Mouse (Mus musculus) lung, adult 18-20 months (tissue): ENCODE data around the gene Ptges3l.
A peak's percentile ranks its signal among the peaks of the same experiment; 100 is the strongest.
"Not testable (repeated sequence)": the region's sequence is repeated elsewhere in the genome, so short reads cannot be mapped to it uniquely, and the experiment has no call there.

Experiments
- DNase-seq, 2 experiments: peaks; one replicate each; pipeline ENCODE4 v3.0.0; 2022; ENCODE audit warnings: mixed read lengths in 2 of 2

Gene Ptges3l

GRCm38 (mm10) chr11:101455627-101456026 lies 30.5 kb upstream of the Ptges3l start:
- DNase-seq, result no peak

DNA sequence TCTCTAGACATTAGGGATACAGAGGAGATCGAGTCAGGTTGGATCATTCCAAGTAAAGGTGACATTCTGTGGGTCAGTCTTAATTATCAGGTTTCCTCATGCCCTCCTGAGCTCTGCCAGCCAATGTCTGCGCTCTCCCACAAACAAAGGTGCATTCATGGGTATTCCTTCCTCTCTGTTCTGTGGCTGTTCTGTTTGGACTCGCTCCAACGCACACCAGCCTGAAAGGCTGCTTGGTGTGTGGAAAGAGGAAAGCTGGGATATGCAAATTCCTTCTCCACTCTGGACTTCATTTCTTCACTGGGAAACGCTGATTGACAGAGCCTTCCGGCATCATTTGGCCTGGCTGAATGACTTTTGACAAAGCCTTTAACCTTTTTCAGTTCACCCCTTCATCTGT lies 29.6 kb upstream of the Ptges3l start:
- DNase-seq, result no peak

GRCm38 (mm10) chr11:101452093-101452774 lies 27.1 kb upstream of the Ptges3l start:
- DNase-seq, result no peak

DNA sequence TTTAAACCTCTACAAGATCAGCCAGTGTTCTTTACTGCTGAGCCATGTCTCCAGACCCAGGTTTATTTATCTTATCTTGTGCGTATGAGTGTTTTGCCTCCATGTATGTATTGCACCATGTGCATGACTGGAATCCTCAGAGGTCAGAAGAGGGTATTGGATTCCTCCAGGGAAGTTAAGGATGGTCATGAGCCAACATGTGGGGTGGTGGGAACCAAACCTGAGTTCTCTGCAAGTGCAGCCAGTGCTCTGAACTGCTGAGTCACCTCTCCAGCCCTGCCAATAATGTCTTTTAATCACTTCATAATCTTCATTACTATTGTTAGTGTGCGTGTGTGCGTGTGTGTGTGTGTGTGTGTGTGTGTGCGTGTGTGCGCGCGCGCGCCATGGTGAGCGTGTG lies 26.4 kb upstream of the Ptges3l start:
- no peak for DNase-seq

DNA sequence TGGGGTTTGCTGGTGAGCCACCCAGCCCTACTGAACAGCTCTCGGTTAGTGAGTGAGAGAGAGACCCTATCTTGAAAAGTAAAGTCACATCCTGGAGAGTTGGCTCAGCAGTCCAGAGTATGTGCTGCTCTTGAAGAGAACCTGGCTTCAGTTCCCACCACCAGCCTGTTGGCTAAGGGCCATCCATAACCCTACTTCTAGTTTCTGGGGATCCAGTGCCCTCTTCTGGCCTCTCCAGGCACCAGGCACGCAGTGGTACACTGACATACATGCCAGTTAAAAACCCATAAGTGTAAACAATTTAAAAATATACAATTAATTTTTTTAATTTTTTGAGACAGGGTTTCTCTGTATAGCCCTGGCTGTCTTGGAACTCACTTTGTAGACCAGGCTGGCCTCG lies 25.3 kb upstream of the Ptges3l start:
- DNase-seq, result peak in 1 of 2 experiments; percentile 36

DNA sequence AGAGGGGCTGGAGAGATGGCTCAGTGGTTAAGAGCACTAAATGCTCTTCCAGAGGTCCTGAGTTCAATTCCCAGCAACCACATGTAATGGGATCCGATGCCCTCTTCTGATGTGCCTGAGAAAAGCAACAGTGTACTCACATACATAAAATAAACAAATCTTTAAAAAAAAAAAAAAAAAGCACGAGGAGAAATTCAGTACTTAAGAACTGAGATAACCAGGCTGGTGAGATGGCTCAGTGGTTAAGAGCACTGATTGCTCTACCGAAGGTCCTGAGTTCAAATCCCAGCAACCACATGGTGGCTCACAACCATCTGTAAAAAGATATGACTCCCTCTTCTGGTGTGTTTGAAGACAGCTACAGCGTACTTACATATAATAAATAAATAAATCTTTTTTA lies 24.5 kb upstream of the Ptges3l start:
- not testable (repeated sequence) for DNase-seq

GRCm38 (mm10) chr11:101448899-101449298 lies 23.8 kb upstream of the Ptges3l start:
- DNase-seq, result peak in 1 of 2 experiments; percentile 17

- peak; percentile 91 to 93 for DNase-seq
These were observed 23.2 kb upstream of the Ptges3l start, which contains the start of gene Ifi35 for GRCm38 (mm10) chr11:101448274-101448746. TSS of gene Ifi35 (plus strand) at chr11:101448407.

- DNase-seq, result no peak
These were observed 22.7 kb upstream of the Ptges3l start for GRCm38 (mm10) chr11:101447786-101448185.

DNA sequence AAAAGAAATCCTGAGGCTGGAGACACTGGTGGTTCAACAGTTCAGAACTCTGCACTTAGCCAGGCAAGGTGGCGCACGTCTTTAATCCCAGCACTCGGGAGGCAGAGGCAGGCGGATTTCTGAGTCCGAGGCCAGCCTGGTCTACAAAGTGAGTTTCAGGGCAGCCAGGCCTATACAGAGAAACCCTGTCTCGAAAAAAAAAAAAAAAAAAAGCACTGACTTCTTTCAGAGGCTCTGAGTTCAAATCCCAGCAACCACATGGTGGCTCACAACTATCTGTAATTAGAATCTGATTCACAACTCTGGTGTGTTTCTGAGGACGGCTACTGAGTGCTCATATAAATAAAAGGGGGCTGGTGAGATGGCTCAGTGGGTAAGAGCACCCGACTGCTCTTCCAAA lies 21.7 kb upstream of the Ptges3l start:
- not testable (repeated sequence) for DNase-seq

DNA sequence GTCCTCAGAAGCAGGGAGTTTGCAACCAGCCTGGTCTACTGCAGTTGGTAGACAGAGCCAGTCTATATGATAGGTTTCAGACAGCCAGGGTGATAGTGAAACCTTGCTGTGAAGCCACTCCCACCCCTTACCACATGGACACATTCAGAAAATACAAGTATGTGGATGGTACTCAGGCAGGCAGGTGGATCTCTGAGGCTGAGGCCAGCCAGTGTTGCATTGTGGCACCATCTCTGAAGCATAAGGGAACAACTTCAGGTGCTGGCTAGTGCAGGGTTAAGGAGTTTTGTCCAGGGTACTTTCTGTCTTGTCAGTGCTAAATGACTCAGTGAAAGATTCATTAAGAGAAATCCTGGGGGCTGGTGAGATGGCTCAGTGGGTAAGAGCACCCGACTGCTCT lies 21.2 kb upstream of the Ptges3l start:
- DNase-seq, result no peak

DNA sequence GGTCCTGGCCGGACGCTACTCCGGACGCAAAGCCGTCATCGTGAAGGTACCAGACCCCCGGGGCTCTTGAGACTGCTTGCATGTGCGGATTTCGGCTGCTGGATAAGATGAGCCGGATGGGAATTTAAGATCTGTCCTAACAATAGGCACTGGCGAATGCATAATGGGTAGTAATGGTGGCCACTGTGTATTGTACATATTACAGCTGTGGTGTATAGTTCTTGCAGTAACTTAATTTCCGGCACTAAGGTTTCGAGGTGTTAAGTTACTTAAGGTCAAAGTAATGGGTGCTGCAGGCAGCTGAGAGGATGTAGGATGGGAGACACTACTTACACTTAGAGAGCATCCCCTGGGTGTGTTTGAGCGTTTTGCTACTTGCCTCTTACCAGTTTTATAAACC lies 17.6 kb upstream of the Ptges3l start:
- DNase-seq, result no peak

DNA sequence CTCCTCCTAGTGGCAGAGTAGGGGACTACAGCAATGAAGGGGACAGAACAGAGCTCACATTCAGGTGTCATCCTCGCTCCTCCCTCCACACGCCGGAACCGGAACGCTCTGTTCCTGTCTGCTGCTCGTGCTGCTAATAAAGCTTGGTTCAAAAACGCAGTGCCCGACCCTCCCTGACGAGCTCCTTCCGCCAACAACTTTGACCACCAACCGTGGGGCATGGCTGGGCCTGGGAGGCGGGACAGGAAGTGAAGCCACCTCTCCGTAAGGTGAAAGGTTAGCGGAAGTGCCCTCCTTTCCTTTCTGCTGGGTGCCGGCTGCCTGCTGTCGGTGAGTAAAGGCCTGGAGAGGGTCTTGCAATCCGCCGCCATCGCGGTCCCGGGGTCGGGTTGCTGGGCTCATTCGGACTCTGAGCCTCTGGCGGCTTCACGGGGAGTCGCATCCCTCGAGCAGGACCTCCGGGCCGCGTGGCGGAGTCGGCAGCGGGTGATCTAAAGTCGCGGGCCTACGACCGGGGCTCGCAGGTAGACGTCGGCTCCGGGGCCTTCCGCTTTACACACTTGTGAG lies 17.1 kb upstream of the Ptges3l start, which contains the start of gene Rpl27:
Gene Rpl27, plus strand, starts transcription at position 172 of the 567 bp plus-strand sequence.
- DNase-seq, result peak; percentile 99

DNA sequence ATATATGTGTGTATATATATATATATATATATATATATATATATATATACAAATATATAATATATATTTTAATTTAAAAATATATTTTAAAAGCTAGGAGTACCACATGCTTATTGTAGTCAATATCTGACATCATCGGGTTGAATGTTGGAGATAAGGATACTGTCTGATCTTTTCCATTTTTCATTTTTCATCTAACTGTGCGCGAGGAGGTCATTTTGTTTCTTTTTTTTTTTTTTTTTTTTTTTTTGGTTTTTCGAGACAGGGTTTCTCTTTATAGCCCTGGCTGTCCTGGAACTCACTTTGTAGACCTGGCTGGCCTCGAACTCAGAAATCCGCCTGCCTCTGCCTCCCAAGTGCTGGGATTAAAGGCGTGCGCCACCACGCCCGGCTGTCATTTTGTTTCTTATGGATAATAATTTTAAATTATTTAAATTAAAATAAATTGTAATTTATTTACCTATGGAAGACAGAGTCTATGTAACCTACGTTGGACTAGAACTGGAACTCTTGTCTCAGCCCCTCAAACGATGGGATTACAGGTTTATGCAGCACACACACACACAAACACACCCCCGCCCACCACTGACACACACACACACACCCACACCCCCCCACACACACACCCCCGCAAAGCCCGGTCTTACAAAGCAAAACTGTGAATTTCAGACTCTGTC lies 16.5 kb upstream of the Ptges3l start:
- not testable (repeated sequence) for DNase-seq

- DNase-seq, result not testable (repeated sequence)
These were observed 12.9 kb upstream of the Ptges3l start for GRCm38 (mm10) chr11:101438006-101438405.

DNA sequence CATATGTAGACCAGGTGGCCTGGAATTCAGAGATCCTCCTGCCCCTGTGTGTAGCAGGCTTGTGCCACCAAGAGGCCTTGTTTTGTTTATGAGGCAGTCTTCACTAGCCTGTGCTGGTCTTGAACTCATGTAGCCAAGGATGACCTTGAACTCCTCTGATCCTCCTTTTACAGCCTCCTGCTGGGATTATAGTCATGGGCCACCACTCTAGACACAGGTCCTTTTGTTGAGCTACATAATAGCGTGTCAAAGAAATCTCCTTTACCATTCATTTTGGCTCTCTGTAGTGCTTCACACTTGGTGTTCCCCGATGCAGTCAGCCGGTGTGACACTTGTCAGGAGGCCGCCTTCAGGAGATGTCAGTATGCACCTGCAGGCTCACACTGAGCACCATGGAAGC lies 11.8 kb upstream of the Ptges3l start:
- DNase-seq, result no peak

DNA sequence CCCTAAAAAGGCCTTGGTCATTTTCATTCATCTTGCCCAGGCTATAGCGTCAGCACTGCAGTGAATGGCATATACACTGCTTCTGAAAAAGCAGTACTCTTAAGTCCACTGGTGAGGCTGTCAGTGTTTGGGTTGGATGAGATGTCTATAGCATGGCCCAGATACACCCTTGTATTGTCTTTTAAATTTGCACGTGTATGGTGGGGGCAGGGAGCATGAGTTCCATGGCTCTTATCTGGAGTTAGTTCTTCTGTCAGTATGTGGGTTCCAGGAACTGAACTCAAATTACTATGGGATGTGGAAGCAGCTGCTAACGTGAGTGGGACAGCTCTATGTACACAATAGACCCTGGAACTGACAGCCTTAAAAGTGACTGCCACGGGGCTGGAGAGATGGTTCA lies 10.7 kb upstream of the Ptges3l start:
- DNase-seq, result no peak

DNA sequence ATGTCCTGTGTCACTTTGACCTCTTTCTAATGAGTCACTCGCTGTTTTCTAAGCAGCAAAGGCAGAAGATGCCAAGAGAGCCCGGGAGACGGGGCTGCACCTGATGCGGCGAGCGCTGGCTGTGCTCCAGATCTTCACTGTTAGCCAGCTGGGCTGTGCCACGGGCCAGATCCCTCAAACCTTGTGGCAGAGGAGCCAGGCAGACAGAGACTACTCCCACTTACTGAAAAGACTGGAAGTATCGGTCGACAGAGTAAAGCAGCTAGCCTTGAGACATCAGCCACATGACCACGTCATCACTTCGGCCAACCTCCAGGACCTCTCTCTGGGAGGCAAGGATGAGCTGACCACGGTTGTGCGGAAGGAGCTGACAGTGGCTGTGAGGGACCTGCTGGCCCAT lies 8.3 kb upstream of the Ptges3l start:
- DNase-seq, result no peak

- no peak for DNase-seq
These were observed 6.2 kb upstream of the Ptges3l start for GRCm38 (mm10) chr11:101431327-101431726.

- DNase-seq, result no peak
These were observed 1.0 kb upstream of the Ptges3l start for GRCm38 (mm10) chr11:101426165-101426564.

DNA sequence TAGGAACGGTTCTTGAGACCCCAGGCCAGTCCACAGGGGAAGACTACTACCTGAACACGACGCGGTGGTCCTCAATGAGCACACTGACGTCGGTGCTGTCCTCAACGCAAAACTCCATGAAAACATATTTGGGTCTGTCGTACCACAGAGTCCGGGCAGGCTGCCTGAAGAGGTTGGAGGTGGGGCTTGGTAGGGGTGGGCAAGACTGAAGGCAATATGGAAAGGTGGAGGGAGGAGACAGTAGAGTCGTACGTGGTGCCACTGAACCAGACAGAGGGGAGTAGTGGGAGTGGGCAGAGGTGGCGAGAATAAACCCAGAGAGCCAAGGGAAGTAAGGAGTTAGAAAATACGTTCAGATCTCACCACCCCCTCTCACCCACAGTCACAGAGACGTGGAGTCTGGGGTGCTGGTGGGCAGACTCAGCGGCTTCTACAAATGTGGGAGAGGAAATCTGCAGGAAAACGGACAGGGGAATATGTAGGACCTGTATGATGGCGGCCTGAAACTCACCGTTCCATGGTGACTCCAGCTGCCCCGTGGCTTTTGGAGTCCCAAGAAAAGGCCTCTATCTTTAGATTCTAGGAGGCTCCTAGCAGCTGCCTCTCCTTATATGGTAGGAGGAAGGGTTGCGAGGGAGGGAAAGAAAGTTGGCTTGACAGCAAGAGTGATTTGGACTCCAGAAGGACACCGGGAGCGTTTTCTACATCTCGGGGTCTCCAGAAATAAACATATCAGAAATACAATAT lies 855 bp downstream of the Ptges3l start, which contains the start of gene Gm27029:
Gene Gm27029, minus strand, starts transcription at position 692 of the 747 bp plus-strand sequence.
- peak in 1 of 2 experiments; percentile 20 for DNase-seq

DNA sequence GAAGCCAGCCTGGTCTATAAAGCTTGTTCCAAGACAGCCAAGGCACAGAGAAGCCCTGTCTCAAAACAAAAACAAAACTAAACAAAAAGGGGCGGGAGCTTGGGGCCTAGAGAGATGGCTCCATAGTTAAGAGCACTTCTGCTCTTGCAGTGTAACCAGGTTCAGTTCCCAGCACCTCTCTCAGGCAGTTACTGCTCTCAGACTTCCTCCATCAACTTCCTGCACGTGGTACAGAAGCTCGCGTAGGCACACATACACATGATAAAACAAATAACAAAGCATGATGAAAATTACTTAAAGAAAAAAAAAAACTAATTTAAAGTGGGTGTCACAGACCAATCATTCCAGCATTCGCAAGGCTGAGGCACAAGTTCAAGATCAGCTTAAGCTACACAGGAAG lies 5.0 kb downstream of the Ptges3l start:
- no peak for DNase-seq

DNA sequence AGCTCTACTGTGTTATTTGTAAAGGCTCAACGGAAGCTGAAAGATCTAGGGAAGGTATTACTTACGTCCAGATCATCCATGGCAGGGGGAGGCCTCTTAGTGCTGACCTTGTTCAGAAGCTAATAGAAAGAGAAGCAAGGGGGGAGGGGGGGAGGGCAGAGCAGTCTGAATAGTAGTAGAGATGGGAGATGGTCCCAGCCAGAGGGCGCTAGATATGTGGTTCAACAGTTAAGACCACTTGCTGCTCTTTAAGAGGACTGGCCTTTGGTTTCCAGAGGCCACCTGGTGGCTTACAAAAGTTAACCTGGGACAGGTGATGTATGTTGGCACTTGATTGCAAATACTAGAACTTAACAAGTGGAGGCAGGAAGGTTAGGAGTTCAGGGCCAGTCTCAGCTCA lies 5.5 kb downstream of the Ptges3l start:
- DNase-seq, result no peak
